Mouse (Mus musculus) monocyte, adult 2 months (primary cell): ENCODE results near the gene Fto.

Source experiments
- DNase-seq, 2 experiments: peaks; one replicate each; pipeline ENCODE4 v3.0.0; 2022; ENCODE audit warnings: low spot score in 2 of 2, low read depth in 1 of 2

The Fto gene

GRCm38 (mm10) chr8:91714733-91715132 lies 401.4 kb downstream of the Fto start:
- DNase-seq: no peak

- no peak for DNase-seq
These were observed 402.2 kb downstream of the Fto start for GRCm38 (mm10) chr8:91715387-91716085.
